Mouse (Mus musculus) bone marrow macrophage, adult 2 months (primary cell): ENCODE results near the gene Ripk1. TPM values are rescaled to one million over a fixed set of nuclear protein-coding genes. Genes with fewer than 3 reads are reported as not detected.
A peak's percentile ranks its signal among the peaks of the same experiment; 100 is the strongest.

ENCODE experiments used
- H3K27ac ChIP-seq: 2 replicates; pipeline ENCODE4 v1.5.1; 2012; ENCODE audit warnings: low read depth, low read length; ENCODE audit not compliant: insufficient read depth
- H3K4me1 ChIP-seq: 2 replicates; pipeline ENCODE4 v1.6.1; 2012; ENCODE audit warnings: low read length; ENCODE audit not compliant: control insufficient read depth, insufficient read depth
- H3K4me3 ChIP-seq: 2 replicates; pipeline ENCODE4 v1.5.1; 2012; ENCODE audit warnings: mild to moderate bottlenecking, low read length, moderate library complexity; ENCODE audit not compliant: insufficient read depth
- CTCF ChIP-seq: IDR thresholded peaks from 2 replicates; pipeline ENCODE4 v1.5.1; 2012; ENCODE audit warnings: low read depth, mild to moderate bottlenecking, low read length, moderate library complexity
- POLR2A ChIP-seq: IDR thresholded peaks from 2 replicates; pipeline ENCODE4 v1.6.1; 2012; ENCODE audit warnings: mild to moderate bottlenecking, low read depth, low read length, borderline replicate concordance
- polyA plus RNA-seq: library from polyadenylated mRNA; stranded (reverse); fragments of >200 nt; gene quantifications from 2 replicates; pipeline ENCODE4 v1.2.4, GENCODE M21; 2012; ENCODE audit not compliant: missing spikeins, insufficient read depth, insufficient read length

Gene Ripk1
- polyA plus RNA-seq: 53.5 and 63.4 TPM in 2 replicates

- Histone ChIP-seq H3K4me3 (peak within 1 kb of the TSS; percentile 95), H3K27ac (peak within 1 kb of the TSS; percentile 84), H3K4me1 (peaks cover 20% of the 10 kb centered on the region)
- TF ChIP-seq POLR2A (no peak), CTCF (peak; percentile 30; the same call in 1 of the 2 replicates)
Observed at GRCm38 (mm10) chr13:34002058-34003006, at the start of gene Ripk1, which contains the start of gene Serpinb6a. Ripk1 (plus strand) TSS chr13:34002363. Serpinb6a (minus strand) TSS chr13:34002794.

GRCm38 (mm10) chr13:33952947-33953346, 49.2 kb upstream of the Ripk1 start:
- Histone ChIP-seq H3K4me1 (peaks cover 29% of the 10 kb centered on the region), H3K4me3 (no peak overlapping the region), H3K27ac (no peak overlapping the region)
- TF ChIP-seq CTCF: no peak
- no peak for TF ChIP-seq POLR2A

GRCm38 (mm10) chr13:33956571-33957421, 45.4 kb upstream of the Ripk1 start:
- no peak for TF ChIP-seq CTCF
- TF ChIP-seq POLR2A: no peak
- Histone ChIP-seq H3K4me3 (no peak overlapping the region), H3K27ac (no peak overlapping the region), H3K4me1 (peaks cover 30% of the 10 kb centered on the region)

GRCm38 (mm10) chr13:33959771-33960170, 42.4 kb upstream of the Ripk1 start:
- TF ChIP-seq CTCF (no peak), POLR2A (no peak)
- Histone ChIP-seq H3K4me3 (no peak overlapping the region), H3K27ac (peak overlapping the region; percentile 85), H3K4me1 (peaks cover 20% of the 10 kb centered on the region)

- TF ChIP-seq CTCF (peak; percentile 52), POLR2A (no peak)
- H3K27ac ChIP-seq: peak within 1 kb of the TSS; percentile 92
- H3K4me1 ChIP-seq: peaks cover 19% of the 10 kb centered on the region
- H3K4me3 ChIP-seq: peak within 1 kb of the TSS; percentile 77
Observed at GRCm38 (mm10) chr13:33964206-33965046, 37.7 kb upstream of the Ripk1 start, which contains the start of gene Nqo2. Nqo2 (plus strand) TSS chr13:33964687.

- no peak for TF ChIP-seq POLR2A
- TF ChIP-seq CTCF: no peak
- H3K27ac ChIP-seq: peak overlapping the region; percentile 92
- H3K4me1 ChIP-seq: peaks cover 13% of the 10 kb centered on the region
- H3K4me3 ChIP-seq: peak overlapping the region; percentile 77
Observed at GRCm38 (mm10) chr13:33965056-33966024, 36.8 kb upstream of the Ripk1 start.

- H3K4me3 ChIP-seq: peak overlapping the region; percentile 77
- no peak for TF ChIP-seq POLR2A
- no peak for TF ChIP-seq CTCF
- peaks cover 13% of the 10 kb centered on the region for H3K4me1 ChIP-seq
- no peak overlapping the region for H3K27ac ChIP-seq
Observed at GRCm38 (mm10) chr13:33966025-33966412, 36.1 kb upstream of the Ripk1 start.

- peaks cover 13% of the 10 kb centered on the region for H3K4me1 ChIP-seq
- TF ChIP-seq POLR2A (no peak), CTCF (no peak)
- H3K4me3 ChIP-seq: no peak overlapping the region
- no peak overlapping the region for H3K27ac ChIP-seq
Observed at GRCm38 (mm10) chr13:33966574-33966973, 35.6 kb upstream of the Ripk1 start.

- no peak overlapping the region for H3K27ac ChIP-seq
- H3K4me1 ChIP-seq: no peaks in the 10 kb centered on the region
- TF ChIP-seq CTCF: no peak
- TF ChIP-seq POLR2A: no peak
- H3K4me3 ChIP-seq: no peak overlapping the region
Observed at GRCm38 (mm10) chr13:33989625-33990024, 12.5 kb upstream of the Ripk1 start.
